Mouse (Mus musculus) limb, embryonic 13.5 days (tissue): Measurements from ENCODE around the gene Smcr8. TPM values are rescaled to one million over a fixed set of nuclear protein-coding genes. Genes with fewer than 3 reads are reported as not detected.

Source experiments
- ATAC-seq: fragments of 200-750 bp; cut with Nextera tagmentation; 2 replicates; pipeline ENCODE4 v1.8.0; 2017; ENCODE audit warnings: low read depth, moderate number of reproducible peaks, moderate TSS enrichment; ENCODE audit not compliant: low FRiP score
- H3K27ac ChIP-seq: fragments of 300-500 bp; sonication (generic); 2 replicates; pipeline ENCODE4 v1.5.1; 2015; ENCODE audit warnings: inconsistent platforms, mild to moderate bottlenecking, moderate library complexity
- H3K27me3 ChIP-seq: fragments of 300-500 bp; sonication (generic); 2 replicates; pipeline ENCODE4 v1.6.1; 2015; ENCODE audit warnings: mild to moderate bottlenecking, inconsistent platforms
- H3K36me3 ChIP-seq: fragments of 300-500 bp; sonication (generic); 2 replicates; pipeline ENCODE4 v1.6.1; 2015; ENCODE audit warnings: inconsistent platforms, mild to moderate bottlenecking, moderate library complexity
- H3K4me1 ChIP-seq: fragments of 300-500 bp; sonication (generic); 2 replicates; pipeline ENCODE4 v1.6.1; 2015; ENCODE audit warnings: inconsistent platforms
- H3K4me2 ChIP-seq: fragments of 300-500 bp; sonication (generic); replicated peaks from 2 replicates; pipeline ENCODE4 v1.6.1; 2015; ENCODE audit warnings: inconsistent platforms, mild to moderate bottlenecking, moderate library complexity
- H3K4me3 ChIP-seq: fragments of 300-500 bp; sonication (generic); 2 replicates; pipeline ENCODE4 v1.5.1; 2015; ENCODE audit warnings: moderate library complexity, mild to moderate bottlenecking, inconsistent platforms
- H3K9ac ChIP-seq: fragments of 300-500 bp; sonication (generic); 2 replicates; pipeline ENCODE4 v1.6.1; 2015; ENCODE audit warnings: mild to moderate bottlenecking, inconsistent platforms
- H3K9me3 ChIP-seq: fragments of 300-500 bp; sonication (generic); 2 replicates; pipeline ENCODE4 v1.6.1; 2016; ENCODE audit warnings: inconsistent platforms
- WGBS: fragments of 180-500 bp; shearing (Covaris S2); methylation state at CpG from one replicate; pipeline ENCODE4 v1.1.7; 2015; 5-methylcytosine and 5-hydroxymethylcytosine counted together
- microRNA-seq: library from miRNA; unstranded; fragments of <30 nt; microRNA quantifications from one replicate; pipeline ENCODE4, GENCODE M21; 2016
- polyA plus RNA-seq: library from polyadenylated mRNA; unstranded; fragments of >200 nt; fragmentation: Nextera tagmentation; extraction: Ambion mirVana; gene quantifications from 2 replicates; pipeline ENCODE4 v1.2.1, GENCODE M21; 2015

The Smcr8 gene
- polyA plus RNA-seq, 1 experiment from 2014 or later = 7.0 TPM

DNA sequence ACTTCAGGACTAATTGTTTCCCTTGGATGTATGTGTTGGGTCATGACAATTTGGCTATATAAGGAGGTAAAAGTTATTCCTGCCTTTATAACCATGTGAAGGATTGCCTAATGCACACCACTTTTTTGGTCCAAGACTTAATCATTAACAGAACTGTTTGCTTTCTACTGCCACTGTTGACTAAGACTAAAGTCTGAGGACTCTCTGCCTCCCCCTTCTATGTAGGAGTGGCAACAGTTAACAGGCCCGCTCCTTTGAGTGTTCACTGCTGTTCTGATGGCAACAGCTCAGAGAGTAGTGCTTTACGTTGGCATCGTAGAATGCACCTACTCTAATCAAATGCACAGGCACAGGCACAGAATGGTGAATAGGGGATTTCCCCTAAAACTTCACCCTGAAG lies 47.9 kb downstream of the Smcr8 start:
- no peaks in the 10 kb centered on the region for H3K27me3 ChIP-seq
- no peak overlapping the region for H3K9ac ChIP-seq
- no peaks in the 10 kb centered on the region for H3K9me3 ChIP-seq
- no peak overlapping the region for H3K27ac ChIP-seq
- no peak overlapping the region for H3K4me2 ChIP-seq
- 84% methylated on average over 3 of the region's 3 CpGs for WGBS
- H3K4me3 ChIP-seq = no peak overlapping the region
- no peaks in the 10 kb centered on the region for H3K36me3 ChIP-seq
- H3K4me1 ChIP-seq = no peaks in the 10 kb centered on the region
- no peak for ATAC-seq

DNA sequence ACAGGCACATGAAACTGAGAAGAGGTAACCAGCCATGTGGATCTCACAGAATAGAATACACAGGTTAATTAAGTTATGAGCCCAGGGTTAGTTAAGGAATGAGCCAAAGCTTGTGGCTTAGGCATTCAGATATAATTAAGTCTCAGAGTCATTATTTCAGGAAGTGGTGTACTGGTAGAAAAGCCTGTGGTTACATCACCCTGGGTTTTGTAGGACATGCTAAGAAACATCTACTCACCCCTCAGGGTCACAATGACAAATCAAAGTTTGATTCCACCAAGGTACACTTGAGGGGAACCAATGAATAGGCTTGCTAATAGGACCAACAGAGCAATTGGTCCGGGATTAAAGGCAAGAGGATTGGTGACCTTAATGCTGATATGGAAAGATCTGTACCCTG lies 49.4 kb downstream of the Smcr8 start:
- 61% methylated on average over 1 of the region's 1 CpGs for WGBS
- Histone ChIP-seq H3K9ac (no peak overlapping the region), H3K36me3 (no peaks in the 10 kb centered on the region), H3K4me1 (peaks cover 8% of the 10 kb centered on the region), H3K27ac (no peak overlapping the region), H3K4me3 (no peak overlapping the region), H3K9me3 (no peaks in the 10 kb centered on the region), H3K27me3 (no peaks in the 10 kb centered on the region), H3K4me2 (no peak overlapping the region)
- ATAC-seq = no peak

DNA sequence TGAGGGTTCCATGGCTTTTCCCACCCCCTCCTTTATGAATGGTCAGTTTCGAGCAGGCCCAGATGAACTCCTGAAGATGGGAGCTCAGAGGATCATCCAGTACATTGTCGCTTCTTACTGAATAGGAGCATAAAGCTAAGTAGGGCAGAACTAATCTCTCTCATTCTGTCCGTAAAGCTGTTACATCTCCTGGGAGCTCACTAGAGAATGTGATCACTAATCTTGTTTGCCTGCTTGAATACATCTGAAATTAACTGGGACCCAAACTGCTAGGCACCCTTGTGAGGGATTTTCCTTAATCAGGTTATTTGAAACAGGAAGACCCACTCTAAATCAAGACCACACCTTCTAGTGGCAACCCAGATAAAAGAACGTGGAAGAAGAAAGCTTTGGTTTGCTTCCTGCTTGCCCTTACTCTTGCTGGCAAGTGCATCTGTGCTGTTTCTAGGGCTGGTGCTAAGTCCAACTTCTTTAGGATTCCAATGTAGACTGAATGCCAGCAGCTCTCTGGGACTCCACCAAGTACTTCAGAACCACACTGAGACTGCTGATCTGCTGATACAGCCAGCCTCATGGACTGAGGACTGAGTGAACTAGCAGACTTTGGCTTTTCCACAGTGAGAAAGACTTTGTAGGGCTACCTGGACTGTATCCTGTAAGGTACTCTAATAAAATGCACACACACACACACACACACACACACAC lies 50.1 kb downstream of the Smcr8 start:
- no peaks in the 10 kb centered on the region for H3K27me3 ChIP-seq
- H3K36me3 ChIP-seq = no peaks in the 10 kb centered on the region
- no peak overlapping the region for H3K27ac ChIP-seq
- peaks cover 8% of the 10 kb centered on the region for H3K4me1 ChIP-seq
- no peak overlapping the region for H3K9ac ChIP-seq
- no peak for ATAC-seq
- WGBS = 71% methylated on average over 4 of the region's 4 CpGs
- H3K9me3 ChIP-seq = no peaks in the 10 kb centered on the region
- H3K4me2 ChIP-seq = no peak overlapping the region
- H3K4me3 ChIP-seq = no peak overlapping the region

DNA sequence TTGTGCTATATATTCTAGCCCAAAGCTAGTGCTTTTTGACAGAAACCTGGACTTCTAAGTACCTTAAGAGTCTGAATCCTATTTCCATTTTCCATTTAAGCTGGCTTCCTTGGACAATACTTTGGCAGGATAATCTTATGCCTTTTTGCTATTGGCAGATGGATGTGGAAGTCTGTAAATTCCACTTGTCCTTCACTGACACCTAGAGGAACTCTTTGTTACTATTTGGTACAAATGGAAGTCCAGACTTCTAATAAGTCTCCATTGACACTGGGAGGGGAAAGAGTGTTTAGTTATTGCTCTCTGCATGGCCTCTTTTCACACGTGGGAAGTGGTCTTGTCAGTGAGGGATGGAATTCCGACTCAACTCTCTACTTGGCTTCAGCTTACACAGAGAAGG lies 51.6 kb downstream of the Smcr8 start:
- Histone ChIP-seq H3K36me3 (no peaks in the 10 kb centered on the region), H3K9me3 (no peaks in the 10 kb centered on the region), H3K27ac (no peak overlapping the region), H3K9ac (no peak overlapping the region), H3K4me1 (peaks cover 8% of the 10 kb centered on the region), H3K4me2 (no peak overlapping the region), H3K27me3 (no peaks in the 10 kb centered on the region), H3K4me3 (no peak overlapping the region)
- 39% methylated on average over 2 of the region's 2 CpGs for WGBS
- no peak for ATAC-seq

DNA sequence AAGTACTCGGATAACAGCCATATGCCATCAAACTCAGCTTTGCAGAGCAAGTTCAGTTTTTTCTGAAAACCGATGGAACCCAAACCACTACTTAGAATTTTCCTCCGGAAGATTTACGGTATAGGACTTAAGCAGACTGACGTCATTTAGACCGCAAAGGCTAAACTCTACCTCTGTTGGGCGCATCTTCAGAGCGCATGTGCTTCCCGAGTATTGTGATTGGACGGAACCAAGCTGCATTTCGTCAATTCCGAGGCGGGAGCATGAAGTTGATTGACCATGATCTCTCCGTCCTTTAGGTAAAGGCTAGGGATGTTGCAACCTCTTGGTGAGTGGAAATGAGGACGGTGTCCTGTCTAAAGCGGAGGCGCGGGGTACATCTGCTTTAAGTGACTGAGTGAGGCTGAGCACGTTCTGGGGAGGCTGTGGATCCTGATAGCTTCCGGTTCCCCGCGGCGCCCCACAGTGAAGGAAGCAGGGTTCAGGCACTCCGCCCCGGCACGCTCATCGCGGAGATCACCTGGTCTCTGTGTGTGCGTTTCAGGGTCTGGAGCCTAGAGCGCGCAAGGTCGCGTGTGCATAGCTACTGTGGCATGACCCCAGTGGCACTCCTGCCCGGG lies 53.2 kb downstream of the Smcr8 start, which contains the start of gene Dhrs7b:
TSS of gene Dhrs7b (plus strand) at position 199 of the 620 bp plus-strand sequence.
- no peaks in the 10 kb centered on the region for H3K9me3 ChIP-seq
- peak within 1 kb of the TSS; percentile 84 for H3K4me2 ChIP-seq
- under 1% methylated on average over 34 of the region's 34 CpGs for WGBS
- peak within 1 kb of the TSS; percentile 70; the same call in 1 of the 2 replicates for H3K27ac ChIP-seq
- H3K4me3 ChIP-seq = peak within 1 kb of the TSS; percentile 77
- no peaks in the 10 kb centered on the region for H3K36me3 ChIP-seq
- peaks cover 8% of the 10 kb centered on the region for H3K4me1 ChIP-seq
- peak within 1 kb of the TSS; percentile 84 for H3K9ac ChIP-seq
- peak; percentile 97 for ATAC-seq
- no peaks in the 10 kb centered on the region for H3K27me3 ChIP-seq

DNA sequence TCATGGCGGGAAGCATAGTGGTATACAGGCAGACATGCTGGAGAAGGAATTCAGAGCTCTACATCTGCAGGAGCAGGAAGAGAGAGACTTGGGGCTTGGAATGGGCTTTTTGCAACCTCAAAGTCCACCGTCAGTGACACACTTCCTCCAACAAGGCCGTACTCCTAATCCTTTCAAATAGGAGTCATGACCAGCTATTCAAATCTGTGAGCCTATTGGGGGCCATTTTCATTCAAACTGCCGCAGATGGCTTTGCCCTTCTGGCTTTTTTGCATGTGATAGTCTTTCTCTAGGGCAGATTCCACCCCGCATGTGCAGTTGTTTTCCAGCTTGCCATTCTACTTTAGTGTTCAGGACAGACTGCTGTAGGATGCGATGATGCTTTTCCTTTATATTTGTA lies 59.6 kb downstream of the Smcr8 start:
- Histone ChIP-seq H3K9ac (no peak overlapping the region), H3K4me1 (no peaks in the 10 kb centered on the region), H3K27me3 (no peaks in the 10 kb centered on the region), H3K36me3 (peaks cover 10% of the 10 kb centered on the region), H3K4me3 (no peak overlapping the region), H3K4me2 (no peak overlapping the region), H3K9me3 (no peaks in the 10 kb centered on the region), H3K27ac (no peak overlapping the region)
- ATAC-seq = no peak
- WGBS = 96% methylated on average over 6 of the region's 6 CpGs

Small RNAs within 50 kb of the gene (microRNA-seq; reads per million reads assigned to microRNA genes)
- gene Mir5100 = 3.0 reads per million, percentile 12 among the genes with 10 or more reads in this experiment

Other genes starting within 250 kb of the Smcr8 start
- gene Alkbh5, start 241.1 kb upstream of the Smcr8 start, polyA plus RNA-seq = 34.4 and 36.7 TPM in 2 replicates
- gene Llgl1, start 77.8 kb upstream of the Smcr8 start, polyA plus RNA-seq = 76.6 and 83.9 TPM in 2 replicates
- gene Flii, start 50.3 kb upstream of the Smcr8 start, polyA plus RNA-seq = 65.2 and 68.1 TPM in 2 replicates
- 17.9 and 19.7 TPM in 2 replicates for gene Mief2, start 49.1 kb upstream of the Smcr8 start, polyA plus RNA-seq
- 18.9 and 22.0 TPM in 2 replicates for gene Top3a, start 159 bp upstream of the Smcr8 start, polyA plus RNA-seq
- gene Shmt1, start 34.2 kb downstream of the Smcr8 start, polyA plus RNA-seq = 47.9 and 52.2 TPM in 2 replicates
- gene Dhrs7b, start 53.1 kb downstream of the Smcr8 start, polyA plus RNA-seq = 34.8 and 36.7 TPM in 2 replicates
- gene Tmem11, start 101.7 kb downstream of the Smcr8 start, polyA plus RNA-seq = 62.3 and 67.1 TPM in 2 replicates
- 21.0 and 22.3 TPM in 2 replicates for gene Natd1, start 137.2 kb downstream of the Smcr8 start, polyA plus RNA-seq
- gene Map2k3, start 154.5 kb downstream of the Smcr8 start, polyA plus RNA-seq = 87.6 and 93.3 TPM in 2 replicates
- gene Kcnj12, start 245.0 kb downstream of the Smcr8 start, polyA plus RNA-seq = 0.14 and 0.15 TPM in 2 replicates